Mouse (Mus musculus) thymus, adult 2 months (tissue): ENCODE measurements at regions not wholly inside any gene's neighbourhood (a gene's known extent, or its start where the extent isn't known, plus 50 kb on each side); places are given as distances from the start of the nearest gene placed in this dataset.

Experiments
- CTCF ChIP-seq: fragments of 200-500 bp; IDR thresholded peaks from 2 replicates; pipeline ENCODE4 v1.5.1; 2012; ENCODE audit warnings: mild to moderate bottlenecking, control low read depth, low read length, moderate library complexity, borderline replicate concordance; ENCODE audit not compliant: control insufficient read depth, poor library complexity, insufficient read depth; ENCODE audit errors: extremely low read depth
- POLR2A ChIP-seq: fragments of 200-500 bp; IDR thresholded peaks from 2 replicates; pipeline ENCODE4 v1.6.1; 2012; ENCODE audit warnings: mild to moderate bottlenecking, low read length, control low read depth, moderate library complexity; ENCODE audit not compliant: control insufficient read depth, poor library complexity, insufficient read depth; ENCODE audit errors: extremely low read depth

DNA sequence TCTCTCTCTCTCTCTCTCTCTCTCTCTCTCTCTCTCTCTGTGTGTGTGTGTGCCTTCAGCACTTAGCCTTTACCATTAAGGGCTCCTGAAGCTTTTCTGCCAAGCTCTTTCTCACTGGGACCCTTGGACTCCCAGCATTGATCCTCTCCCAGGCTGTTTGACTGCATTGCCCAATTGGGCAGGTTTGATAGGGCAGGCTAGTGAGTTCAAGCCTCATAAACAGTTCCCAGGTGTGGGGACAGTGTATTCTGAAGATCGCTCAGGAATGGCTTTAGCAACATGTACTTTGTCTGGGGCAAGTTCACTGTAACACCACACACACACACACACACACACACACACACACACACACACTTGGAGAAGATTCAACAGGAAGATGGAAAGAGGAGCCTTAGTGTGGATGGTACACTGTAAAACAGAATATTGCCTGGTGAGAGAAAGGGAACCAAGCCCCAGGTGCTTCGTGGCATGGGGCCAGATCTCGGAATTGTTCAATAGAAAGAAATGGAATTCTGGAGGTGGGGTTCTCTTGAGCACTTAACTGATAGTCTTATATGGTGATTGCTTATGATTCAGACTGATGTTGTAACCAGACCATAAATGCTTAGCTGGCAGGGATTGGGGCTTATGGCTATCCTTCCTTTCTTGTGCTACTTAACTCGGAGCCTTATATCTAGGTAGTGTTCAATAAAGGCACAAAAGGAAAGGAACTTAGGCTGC is 229.5 kb downstream of the 4933412E24Rik start:
- TF ChIP-seq POLR2A, result no peak
- TF ChIP-seq CTCF, result no peak
